Comparison of ENCODE assay signal across 23 mouse cellular contexts in genomic region chr1:129600933-129601332, GRCm38 (mm10).
"Had no signal": no experiment of that assay in that cellular context is flagged by ENCODE, and none has a peak within 500 bp of the region (broad histone marks: within the 10 kb centered on the region; RNA-seq: fewer than 3 reads in every experiment).

No protein-coding gene starts in this region.

- H3K4me1 ChIP-seq: heart, embryonic 10.5 days; heart, embryonic 12.5 days; hindbrain, embryonic 15.5 days; limb, embryonic 13.5 days; limb, embryonic 15.5 days; liver, embryonic 12.5 days had no signal

- H3K27me3 ChIP-seq: heart, embryonic 12.5 days; hindbrain, embryonic 12.5 days; hindbrain, embryonic 15.5 days; limb, embryonic 13.5 days; limb, embryonic 15.5 days; liver, embryonic 12.5 days had no signal

- DNase-seq: gastrocnemius, adult 2 months; gastrocnemius, postnatal 10 days; gastrocnemius, postnatal 25 days; heart, adult 18-20 months; heart, postnatal 10 days; heart, postnatal 4 days; kidney, adult 11 months; kidney, postnatal 14 days; layer of hippocampus, adult 9-11 months; layer of hippocampus, postnatal 36 days; left cerebral cortex, postnatal 4 days; lung, adult 18-20 months had no signal

- ATAC-seq: hindbrain, postnatal 0 days; intestine, embryonic 16.5 days; liver, embryonic 12.5 days had no signal

- H3K4me3 ChIP-seq: gastrocnemius, adult 2 months; heart, embryonic 10.5 days; heart, embryonic 12.5 days; hindbrain, embryonic 10.5 days; hindbrain, embryonic 12.5 days; hindbrain, embryonic 15.5 days; limb, embryonic 13.5 days; limb, embryonic 15.5 days; liver, embryonic 12.5 days had no signal

- H3K9me3 ChIP-seq: heart, embryonic 10.5 days; heart, embryonic 12.5 days; hindbrain, embryonic 10.5 days; hindbrain, embryonic 12.5 days; hindbrain, embryonic 15.5 days; limb, embryonic 13.5 days; limb, embryonic 15.5 days; liver, embryonic 12.5 days had no signal

- H3K36me3 ChIP-seq: heart, embryonic 10.5 days; heart, embryonic 12.5 days; hindbrain, embryonic 10.5 days; hindbrain, embryonic 12.5 days; hindbrain, embryonic 15.5 days; limb, embryonic 13.5 days; limb, embryonic 15.5 days; liver, embryonic 12.5 days had no signal

- H3K4me2 ChIP-seq: heart, embryonic 12.5 days; hindbrain, embryonic 12.5 days; hindbrain, embryonic 15.5 days; limb, embryonic 13.5 days; limb, embryonic 15.5 days; liver, embryonic 12.5 days had no signal

- H3K9ac ChIP-seq: heart, embryonic 12.5 days; hindbrain, embryonic 12.5 days; hindbrain, embryonic 15.5 days; limb, embryonic 13.5 days; limb, embryonic 15.5 days; liver, embryonic 12.5 days; liver, embryonic 14.5 days had no signal

- H3K27ac ChIP-seq: gastrocnemius, adult 2 months; heart, embryonic 10.5 days; hindbrain, embryonic 10.5 days; hindbrain, embryonic 12.5 days; hindbrain, embryonic 15.5 days; hindbrain, postnatal 0 days; limb, embryonic 13.5 days; limb, embryonic 15.5 days; liver, embryonic 12.5 days; liver, embryonic 14.5 days had no signal
